Mouse (Mus musculus) spleen, adult 2 months (tissue): ENCODE measurements around the gene Prkar1a.

Experiments
- CTCF ChIP-seq: fragments of 200-500 bp; IDR thresholded peaks from 2 replicates; pipeline ENCODE4 v1.5.1; 2011; ENCODE audit warnings: mild to moderate bottlenecking, inconsistent platforms; ENCODE audit not compliant: insufficient read depth, insufficient read length, insufficient replicate concordance; ENCODE audit errors: extremely low read depth
- POLR2A ChIP-seq: fragments of 200-500 bp; IDR thresholded peaks from 2 replicates; pipeline ENCODE4 v1.6.1; 2011; ENCODE audit warnings: low read depth, low read length, inconsistent platforms

DNA sequence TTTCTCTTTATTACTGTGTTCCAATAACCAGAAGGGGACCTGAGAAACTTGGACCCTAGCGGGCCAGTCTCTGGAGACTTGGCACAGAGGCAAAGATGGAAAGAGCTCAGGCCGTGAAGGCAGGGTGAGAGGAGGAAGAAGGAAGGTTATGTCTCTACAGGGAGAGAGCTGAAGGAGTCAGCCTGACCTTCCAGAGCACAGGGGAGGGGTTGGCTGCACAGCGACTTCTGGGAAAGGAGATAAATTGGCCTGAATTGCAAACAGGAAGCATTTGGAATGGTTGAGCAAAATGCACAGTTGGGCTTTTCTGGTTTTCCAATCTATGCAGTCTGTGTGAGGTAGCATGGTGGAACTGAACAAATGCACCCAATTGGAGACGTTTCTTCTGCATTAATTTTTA is 32.4 kb upstream of the Prkar1a start:
- no peak for TF ChIP-seq POLR2A
- no peak for TF ChIP-seq CTCF
